Mouse (Mus musculus) ES-E14 (cell line): Measurements from ENCODE around the gene Wdcp.

ENCODE experiments used
- CHD2 ChIP-seq: IDR thresholded peaks from 2 replicates; pipeline ENCODE4 v1.6.1; 2014; ENCODE audit warnings: mild to moderate bottlenecking, low read depth, low read length, inconsistent platforms
- HCFC1 ChIP-seq: IDR thresholded peaks from 2 replicates; pipeline ENCODE4 v1.6.1; 2012; ENCODE audit warnings: low read length, inconsistent platforms, borderline replicate concordance; ENCODE audit not compliant: insufficient read depth
- ZC3H11A ChIP-seq: IDR thresholded peaks from 2 replicates; pipeline ENCODE4 v1.6.1; 2012; ENCODE audit warnings: low read depth, mild to moderate bottlenecking, inconsistent platforms, low read length, borderline replicate concordance
- ZNF384 ChIP-seq: IDR thresholded peaks from 2 replicates; pipeline ENCODE4 v1.6.1; 2012; ENCODE audit warnings: low read depth, low read length, inconsistent platforms

DNA sequence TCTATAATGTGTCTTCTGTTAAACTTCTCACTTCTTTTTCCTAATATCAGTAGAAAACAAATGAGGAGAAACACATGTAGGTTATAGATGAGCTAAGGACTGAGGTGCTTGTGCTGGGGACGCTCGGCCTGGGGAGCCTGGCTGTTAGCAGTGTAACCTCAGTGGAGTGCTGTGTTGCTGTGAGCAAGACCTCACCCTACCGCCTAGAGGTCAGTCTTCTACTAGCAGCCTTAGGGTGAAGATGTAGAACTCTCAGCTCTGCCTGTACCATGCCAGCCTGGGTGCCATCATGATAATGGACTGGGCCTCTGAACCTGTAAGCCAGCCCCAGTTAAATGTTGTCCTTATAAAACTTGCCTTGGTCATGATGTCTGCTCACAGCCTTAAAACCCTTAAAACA is 15.8 kb upstream of the Wdcp start:
- TF ChIP-seq CHD2 (no peak), ZNF384 (no peak), ZC3H11A (no peak), HCFC1 (no peak)
